Mouse (Mus musculus): ENCODE data around the gene Gstp1. TPM values are rescaled to one million over a fixed set of nuclear protein-coding genes. Genes with fewer than 3 reads are reported as not detected.

The Gstp1 gene
- polyA plus RNA-seq, 1 experiment: 187 TPM

- 67% methylated on average over 12 of the region's 12 CpGs for WGBS
- TF ChIP-seq POLR2A (IDR thresholded peaks at IDR 0.05; ENCODE audit: borderline replicate concordance, control insufficient read depth, low read depth, low read length) (no peak), CTCF (IDR thresholded peaks at IDR 0.05; ENCODE audit: control insufficient read depth, insufficient read depth, low read length) (no peak)
- no peak overlapping the region for H3K4me3 ChIP-seq (replicated peaks; ENCODE audit: control insufficient read depth, low read depth, low read length)
- no peaks in the 10 kb centered on the region; the same call in 1 of the 2 replicates for H3K4me1 ChIP-seq (ENCODE audit: control insufficient read depth, insufficient read depth, low read length)
- H3K27ac ChIP-seq (ENCODE audit: control insufficient read depth, insufficient read depth, low read depth, low read length, poor library complexity): no peak overlapping the region
These were observed 1.3 kb downstream of the Gstp1 start for GRCm38 (mm10) chr19:4036327-4037045.

GRCm38 (mm10) chr19:4033742-4034141, 4.0 kb downstream of the Gstp1 start:
- Histone ChIP-seq H3K4me3 (replicated peaks; ENCODE audit: control insufficient read depth, low read depth, low read length) (no peak overlapping the region), H3K4me1 (ENCODE audit: control insufficient read depth, insufficient read depth, low read length) (no peaks in the 10 kb centered on the region; the same call in 1 of the 2 replicates), H3K27ac (ENCODE audit: control insufficient read depth, insufficient read depth, low read depth, low read length, poor library complexity) (no peak overlapping the region)
- WGBS: 81% methylated on average over 5 of the region's 5 CpGs
- TF ChIP-seq CTCF (IDR thresholded peaks at IDR 0.05; ENCODE audit: control insufficient read depth, insufficient read depth, low read length) (no peak), POLR2A (IDR thresholded peaks at IDR 0.05; ENCODE audit: borderline replicate concordance, control insufficient read depth, low read depth, low read length) (no peak)

GRCm38 (mm10) chr19:4033298-4033697, 4.5 kb downstream of the Gstp1 start:
- H3K27ac ChIP-seq (ENCODE audit: control insufficient read depth, insufficient read depth, low read depth, low read length, poor library complexity): no peak overlapping the region
- WGBS: 74% methylated on average over 3 of the region's 3 CpGs
- H3K4me3 ChIP-seq (replicated peaks; ENCODE audit: control insufficient read depth, low read depth, low read length): no peak overlapping the region
- H3K4me1 ChIP-seq (ENCODE audit: control insufficient read depth, insufficient read depth, low read length): no peaks in the 10 kb centered on the region; the same call in 1 of the 2 replicates
- TF ChIP-seq CTCF (IDR thresholded peaks at IDR 0.05; ENCODE audit: control insufficient read depth, insufficient read depth, low read length): no peak
- TF ChIP-seq POLR2A (IDR thresholded peaks at IDR 0.05; ENCODE audit: borderline replicate concordance, control insufficient read depth, low read depth, low read length): no peak

- Histone ChIP-seq H3K4me3 (replicated peaks; ENCODE audit: control insufficient read depth, low read depth, low read length) (no peak overlapping the region), H3K4me1 (ENCODE audit: control insufficient read depth, insufficient read depth, low read length) (no peaks in the 10 kb centered on the region; the same call in 1 of the 2 replicates), H3K27ac (ENCODE audit: control insufficient read depth, insufficient read depth, low read depth, low read length, poor library complexity) (no peak overlapping the region)
- WGBS: 79% methylated on average over 7 of the region's 7 CpGs
- TF ChIP-seq CTCF (IDR thresholded peaks at IDR 0.05; ENCODE audit: control insufficient read depth, insufficient read depth, low read length) (no peak), POLR2A (IDR thresholded peaks at IDR 0.05; ENCODE audit: borderline replicate concordance, control insufficient read depth, low read depth, low read length) (no peak)
These were observed 5.1 kb downstream of the Gstp1 start for GRCm38 (mm10) chr19:4032668-4033067.

- no peak overlapping the region for H3K27ac ChIP-seq (ENCODE audit: control insufficient read depth, insufficient read depth, low read depth, low read length, poor library complexity)
- no peak overlapping the region for H3K4me3 ChIP-seq (replicated peaks; ENCODE audit: control insufficient read depth, low read depth, low read length)
- no peaks in the 10 kb centered on the region for H3K4me1 ChIP-seq (ENCODE audit: control insufficient read depth, insufficient read depth, low read length)
- TF ChIP-seq CTCF (IDR thresholded peaks at IDR 0.05; ENCODE audit: control insufficient read depth, insufficient read depth, low read length) (no peak), POLR2A (IDR thresholded peaks at IDR 0.05; ENCODE audit: borderline replicate concordance, control insufficient read depth, low read depth, low read length) (no peak)
These were observed 10.2 kb downstream of the Gstp1 start for GRCm38 (mm10) chr19:4027576-4027975.

GRCm38 (mm10) chr19:4023185-4023584, 14.6 kb downstream of the Gstp1 start:
- WGBS: 75% methylated on average over 7 of the region's 7 CpGs
- Histone ChIP-seq H3K4me3 (replicated peaks; ENCODE audit: control insufficient read depth, low read depth, low read length) (no peak overlapping the region), H3K4me1 (ENCODE audit: control insufficient read depth, insufficient read depth, low read length) (no peaks in the 10 kb centered on the region; the same call in 1 of the 2 replicates), H3K27ac (ENCODE audit: control insufficient read depth, insufficient read depth, low read depth, low read length, poor library complexity) (no peak overlapping the region)
- TF ChIP-seq POLR2A (IDR thresholded peaks at IDR 0.05; ENCODE audit: borderline replicate concordance, control insufficient read depth, low read depth, low read length) (no peak), CTCF (IDR thresholded peaks at IDR 0.05; ENCODE audit: control insufficient read depth, insufficient read depth, low read length) (no peak)

- no peaks in the 10 kb centered on the region; the same call in 1 of the 2 replicates for H3K4me1 ChIP-seq (ENCODE audit: control insufficient read depth, insufficient read depth, low read length)
- peak; percentile 72 for TF ChIP-seq CTCF (IDR thresholded peaks at IDR 0.05; ENCODE audit: control insufficient read depth, insufficient read depth, low read length)
- no peak for TF ChIP-seq POLR2A (IDR thresholded peaks at IDR 0.05; ENCODE audit: borderline replicate concordance, control insufficient read depth, low read depth, low read length)
- WGBS: 18% methylated on average over 18 of the region's 18 CpGs
- no peak overlapping the region for H3K4me3 ChIP-seq (replicated peaks; ENCODE audit: control insufficient read depth, low read depth, low read length)
- H3K27ac ChIP-seq (ENCODE audit: control insufficient read depth, insufficient read depth, low read depth, low read length, poor library complexity): no peak overlapping the region
These were observed 18.8 kb downstream of the Gstp1 start for GRCm38 (mm10) chr19:4018743-4019583.

- WGBS: 84% methylated on average over 10 of the region's 10 CpGs
These were observed 19.7 kb downstream of the Gstp1 start for GRCm38 (mm10) chr19:4017921-4018587.

More at GRCm38 (mm10) chr19:4017921-4018587, 19.7 kb downstream of the Gstp1 start:
- TF ChIP-seq POLR2A (IDR thresholded peaks at IDR 0.05; ENCODE audit: borderline replicate concordance, control insufficient read depth, low read depth, low read length) (no peak), CTCF (IDR thresholded peaks at IDR 0.05; ENCODE audit: control insufficient read depth, insufficient read depth, low read length) (no peak)
- Histone ChIP-seq H3K27ac (ENCODE audit: control insufficient read depth, insufficient read depth, low read depth, low read length, poor library complexity) (no peak overlapping the region), H3K4me3 (replicated peaks; ENCODE audit: control insufficient read depth, low read depth, low read length) (no peak overlapping the region), H3K4me1 (ENCODE audit: control insufficient read depth, insufficient read depth, low read length) (no peaks in the 10 kb centered on the region; the same call in 1 of the 2 replicates)

All from bone marrow, adult 2 months (tissue).